Mouse (Mus musculus) hindbrain, embryonic 13.5 days (tissue): ENCODE measurements around the gene Mmachc. TPM values are rescaled to one million over a fixed set of nuclear protein-coding genes. Genes with fewer than 3 reads are reported as not detected.

ENCODE experiments used
- ATAC-seq: fragments of 200-750 bp; cut with Nextera tagmentation; 2 replicates; pipeline ENCODE4 v1.8.0; 2017; ENCODE audit warnings: moderate TSS enrichment; ENCODE audit not compliant: low FRiP score
- H3K27ac ChIP-seq: fragments of 300-500 bp; sonication (generic); 2 replicates; pipeline ENCODE4 v1.5.1; 2015; ENCODE audit warnings: inconsistent platforms, mild to moderate bottlenecking, moderate library complexity
- H3K27me3 ChIP-seq: fragments of 300-500 bp; sonication (generic); 2 replicates; pipeline ENCODE4 v1.6.1; 2015; ENCODE audit warnings: mild to moderate bottlenecking, inconsistent platforms
- H3K36me3 ChIP-seq: fragments of 300-500 bp; sonication (generic); 2 replicates; pipeline ENCODE4 v1.6.1; 2015; ENCODE audit warnings: mild to moderate bottlenecking, inconsistent platforms
- H3K4me1 ChIP-seq: fragments of 300-500 bp; sonication (generic); replicated peaks from 2 replicates; pipeline ENCODE4 v1.6.1; 2015; ENCODE audit warnings: inconsistent platforms
- H3K4me2 ChIP-seq: fragments of 300-500 bp; sonication (generic); 2 replicates; pipeline ENCODE4 v1.6.1; 2015; ENCODE audit warnings: inconsistent platforms, mild to moderate bottlenecking, moderate library complexity
- H3K4me3 ChIP-seq: fragments of 300-500 bp; sonication (generic); 2 replicates; pipeline ENCODE4 v1.5.1; 2015; ENCODE audit warnings: mild to moderate bottlenecking, inconsistent platforms
- H3K9ac ChIP-seq: fragments of 300-500 bp; sonication (generic); 2 replicates; pipeline ENCODE4 v1.6.1; 2015; ENCODE audit warnings: mild to moderate bottlenecking, inconsistent platforms
- H3K9me3 ChIP-seq: fragments of 300-500 bp; sonication (generic); 2 replicates; pipeline ENCODE4 v1.6.1; 2016; ENCODE audit warnings: inconsistent platforms
- WGBS: fragments of 180-500 bp; shearing (Covaris S2); methylation state at CpG from one replicate; pipeline ENCODE4 v1.1.7; 2015; 5-methylcytosine and 5-hydroxymethylcytosine counted together
- polyA plus RNA-seq: library from polyadenylated mRNA; unstranded; fragments of >200 nt; fragmentation: Nextera tagmentation; extraction: Ambion mirVana; gene quantifications from 2 replicates; pipeline ENCODE4 v1.2.1, GENCODE M21; 2015

Gene Mmachc
- polyA plus RNA-seq, result 24.3 and 29.7 TPM in 2 replicates

- Histone ChIP-seq H3K36me3 (no peaks in the 10 kb centered on the region), H3K27ac (peak within 1 kb of the TSS; percentile 67; the same call in 1 of the 2 replicates), H3K4me2 (peak within 1 kb of the TSS; percentile 67), H3K4me1 (peaks cover 19% of the 10 kb centered on the region), H3K9me3 (no peaks in the 10 kb centered on the region), H3K4me3 (peak within 1 kb of the TSS; percentile 65), H3K27me3 (no peaks in the 10 kb centered on the region), H3K9ac (peak within 1 kb of the TSS; percentile 69)
- under 1% methylated on average over 29 of the region's 29 CpGs for WGBS
- peak; percentile 99 for ATAC-seq
Measured at GRCm38 (mm10) chr4:116708201-116708764, at the start of gene Mmachc, which contains the start of gene Ccdc163. Gene Mmachc (minus strand): TSS chr4:116708406. Gene Ccdc163 (plus strand): TSS chr4:116708509.

- Histone ChIP-seq H3K4me3 (no peak overlapping the region), H3K27me3 (no peaks in the 10 kb centered on the region), H3K36me3 (no peaks in the 10 kb centered on the region), H3K4me1 (no peaks in the 10 kb centered on the region), H3K9ac (no peak overlapping the region), H3K9me3 (no peaks in the 10 kb centered on the region), H3K4me2 (no peak overlapping the region), H3K27ac (no peak overlapping the region)
- 90% methylated on average over 2 of the region's 2 CpGs for WGBS
- no peak for ATAC-seq
Measured at GRCm38 (mm10) chr4:116749750-116750149, 41.5 kb upstream of the Mmachc start.

DNA sequence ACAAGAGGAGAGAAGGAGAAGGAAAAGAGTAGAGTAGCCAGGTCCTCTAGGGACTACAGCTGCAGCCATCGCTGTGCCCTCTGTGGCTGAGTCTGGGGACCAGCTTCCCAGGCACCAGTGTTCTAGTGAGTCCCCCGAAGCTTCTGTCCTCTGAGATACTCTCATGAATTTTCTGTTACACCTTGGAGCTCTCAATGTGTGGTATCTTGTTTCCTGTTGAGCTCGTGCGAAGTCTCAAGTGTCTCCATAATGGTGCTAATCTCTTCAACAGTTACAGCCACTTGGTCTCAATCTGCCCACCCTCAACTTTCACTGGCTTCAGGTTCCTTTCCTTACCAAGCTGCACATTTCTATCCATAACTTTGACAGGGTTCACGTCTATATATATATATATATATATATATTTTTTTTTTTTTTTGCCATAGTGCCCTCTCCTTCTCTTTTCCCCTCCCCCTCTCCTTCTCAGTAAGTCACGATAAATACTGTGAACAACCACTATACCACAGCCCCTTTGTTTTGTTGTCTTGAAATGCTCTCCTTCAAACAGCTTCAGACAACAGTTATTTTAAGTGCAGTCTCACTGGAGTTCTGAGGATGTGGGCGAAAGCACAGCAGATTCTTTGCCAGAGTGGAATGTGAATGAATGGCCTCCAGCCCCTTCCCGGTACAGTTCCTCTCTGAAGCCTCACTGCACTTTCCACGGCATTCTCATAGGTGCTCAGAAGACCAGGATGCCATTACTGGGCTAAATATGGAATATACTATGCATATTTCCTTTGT, 31.0 kb upstream of the Mmachc start:
- H3K36me3 ChIP-seq, result no peaks in the 10 kb centered on the region
- H3K4me1 ChIP-seq, result no peaks in the 10 kb centered on the region
- H3K4me3 ChIP-seq, result no peak overlapping the region
- no peak overlapping the region for H3K27ac ChIP-seq
- ATAC-seq, result no peak
- no peaks in the 10 kb centered on the region for H3K27me3 ChIP-seq
- WGBS, result 86% methylated on average over 9 of the region's 9 CpGs
- no peak overlapping the region for H3K9ac ChIP-seq
- H3K4me2 ChIP-seq, result no peak overlapping the region
- H3K9me3 ChIP-seq, result no peaks in the 10 kb centered on the region

- no peak overlapping the region for H3K4me3 ChIP-seq
- no peak overlapping the region for H3K27ac ChIP-seq
- 87% methylated on average over 2 of the region's 2 CpGs for WGBS
- no peaks in the 10 kb centered on the region for H3K36me3 ChIP-seq
- no peaks in the 10 kb centered on the region for H3K4me1 ChIP-seq
- H3K9ac ChIP-seq, result no peak overlapping the region
- H3K27me3 ChIP-seq, result no peaks in the 10 kb centered on the region
- H3K9me3 ChIP-seq, result no peaks in the 10 kb centered on the region
- H3K4me2 ChIP-seq, result no peak overlapping the region
- ATAC-seq, result no peak
Measured at GRCm38 (mm10) chr4:116734996-116735395, 26.8 kb upstream of the Mmachc start.

GRCm38 (mm10) chr4:116732355-116732754, 24.1 kb upstream of the Mmachc start:
- H3K27ac ChIP-seq, result no peak overlapping the region
- ATAC-seq, result no peak
- no peak overlapping the region for H3K9ac ChIP-seq
- WGBS, result 86% methylated on average over 5 of the region's 5 CpGs
- H3K4me1 ChIP-seq, result no peaks in the 10 kb centered on the region
- H3K36me3 ChIP-seq, result no peaks in the 10 kb centered on the region
- H3K4me3 ChIP-seq, result no peak overlapping the region
- no peaks in the 10 kb centered on the region for H3K9me3 ChIP-seq
- no peaks in the 10 kb centered on the region for H3K27me3 ChIP-seq
- no peak overlapping the region for H3K4me2 ChIP-seq

GRCm38 (mm10) chr4:116731077-116731476, 22.9 kb upstream of the Mmachc start:
- Histone ChIP-seq H3K9ac (no peak overlapping the region), H3K27me3 (no peaks in the 10 kb centered on the region), H3K4me1 (no peaks in the 10 kb centered on the region), H3K9me3 (no peaks in the 10 kb centered on the region), H3K27ac (no peak overlapping the region), H3K36me3 (no peaks in the 10 kb centered on the region), H3K4me2 (no peak overlapping the region), H3K4me3 (no peak overlapping the region)
- 92% methylated on average over 9 of the region's 9 CpGs for WGBS
- ATAC-seq, result no peak

- Histone ChIP-seq H3K36me3 (no peaks in the 10 kb centered on the region), H3K27me3 (no peaks in the 10 kb centered on the region), H3K9me3 (no peaks in the 10 kb centered on the region), H3K4me1 (no peaks in the 10 kb centered on the region), H3K9ac (no peak overlapping the region), H3K4me2 (no peak overlapping the region), H3K27ac (no peak overlapping the region), H3K4me3 (no peak overlapping the region)
- 97% methylated on average over 3 of the region's 3 CpGs for WGBS
- ATAC-seq, result no peak
Measured at GRCm38 (mm10) chr4:116729532-116729931, 21.3 kb upstream of the Mmachc start.

DNA sequence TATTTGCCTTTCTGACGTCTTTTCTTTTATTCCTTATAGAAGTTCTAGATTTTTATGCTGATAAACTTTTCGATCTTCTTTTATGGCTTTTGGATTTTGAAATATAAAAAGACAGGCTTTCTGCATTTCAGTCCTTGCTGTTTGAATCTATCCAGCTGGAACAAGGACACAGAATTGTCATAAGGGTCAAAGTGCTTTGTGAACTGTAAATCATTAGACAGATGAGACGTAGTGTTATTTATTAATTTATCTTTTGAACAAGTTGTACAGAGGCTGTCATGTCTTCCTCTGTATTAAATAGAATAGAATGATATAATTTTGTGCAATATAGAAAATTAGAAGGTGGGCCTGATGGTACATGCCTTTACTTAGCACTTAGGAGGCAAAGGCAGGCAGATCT, 19.2 kb upstream of the Mmachc start:
- Histone ChIP-seq H3K36me3 (no peaks in the 10 kb centered on the region), H3K4me1 (no peaks in the 10 kb centered on the region), H3K27ac (no peak overlapping the region), H3K9ac (no peak overlapping the region), H3K4me3 (no peak overlapping the region), H3K9me3 (no peaks in the 10 kb centered on the region), H3K27me3 (no peaks in the 10 kb centered on the region), H3K4me2 (no peak overlapping the region)
- no peak for ATAC-seq
- 85% methylated on average over 3 of the region's 3 CpGs for WGBS

DNA sequence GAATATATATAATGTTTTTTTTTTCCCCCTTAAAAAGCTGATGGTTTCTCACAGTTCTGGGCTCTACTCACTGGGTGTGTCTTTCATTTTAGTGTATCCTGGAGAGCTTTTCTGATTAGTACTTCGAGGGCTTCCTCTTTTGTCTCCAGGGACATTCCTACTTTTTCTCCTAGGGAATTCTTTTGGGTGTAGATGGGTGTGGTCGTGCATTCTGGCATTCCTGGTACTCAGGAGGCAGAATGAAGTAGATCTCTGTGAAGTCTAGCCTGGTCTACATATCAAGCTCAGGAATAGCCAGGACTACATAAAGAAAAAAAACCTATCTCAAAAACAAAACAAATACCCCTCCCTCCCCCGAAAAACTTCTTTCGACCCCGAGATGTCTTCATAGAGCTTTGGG, 17.2 kb upstream of the Mmachc start:
- ATAC-seq, result no peak
- Histone ChIP-seq H3K36me3 (no peaks in the 10 kb centered on the region), H3K4me2 (no peak overlapping the region), H3K9ac (no peak overlapping the region), H3K4me1 (peaks cover 7% of the 10 kb centered on the region; the same call in 1 of the 2 replicates), H3K27ac (no peak overlapping the region), H3K27me3 (peaks cover 2% of the 10 kb centered on the region; the same call in 1 of the 2 replicates), H3K9me3 (no peaks in the 10 kb centered on the region), H3K4me3 (no peak overlapping the region)
- 87% methylated on average over 5 of the region's 5 CpGs for WGBS

GRCm38 (mm10) chr4:116722230-116722629, 14.0 kb upstream of the Mmachc start:
- Histone ChIP-seq H3K9ac (no peak overlapping the region), H3K4me3 (no peak overlapping the region), H3K36me3 (no peaks in the 10 kb centered on the region), H3K9me3 (no peaks in the 10 kb centered on the region), H3K27me3 (peaks cover 2% of the 10 kb centered on the region; the same call in 1 of the 2 replicates), H3K4me2 (no peak overlapping the region), H3K4me1 (peaks cover 13% of the 10 kb centered on the region), H3K27ac (no peak overlapping the region)
- 45% methylated on average over 7 of the region's 7 CpGs for WGBS
- ATAC-seq, result no peak

DNA sequence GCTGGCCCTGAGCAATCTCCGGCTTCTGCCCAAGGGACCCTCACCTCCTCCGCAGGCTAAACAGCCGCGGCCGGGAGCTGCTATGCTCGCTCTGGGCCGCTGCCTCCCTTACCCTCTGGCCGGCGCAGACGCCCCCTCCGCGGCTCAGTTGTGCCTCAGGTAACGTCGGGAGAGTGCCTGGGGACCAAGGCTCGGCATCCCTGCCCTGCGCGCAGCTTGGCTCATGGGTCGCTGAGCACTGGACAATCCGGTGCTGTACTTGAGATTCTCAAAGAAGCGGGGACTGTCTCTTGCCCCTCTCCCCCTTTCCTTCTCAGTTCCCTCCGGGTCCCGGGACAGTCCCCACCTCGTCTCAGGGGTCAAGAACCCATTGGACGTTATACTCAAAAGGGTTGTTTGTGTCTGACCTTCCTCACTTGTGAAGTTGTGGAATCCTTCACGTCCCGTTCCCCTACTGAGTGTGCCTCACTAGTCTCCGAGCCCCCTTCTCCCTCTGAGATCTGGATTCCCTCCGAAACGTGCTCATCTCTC, 13.0 kb upstream of the Mmachc start:
- H3K4me1 ChIP-seq, result peaks cover 13% of the 10 kb centered on the region
- peak overlapping the region; percentile 84 for H3K9ac ChIP-seq
- H3K36me3 ChIP-seq, result no peaks in the 10 kb centered on the region
- peak overlapping the region; percentile 84 for H3K4me3 ChIP-seq
- peak overlapping the region; percentile 92 for H3K4me2 ChIP-seq
- H3K9me3 ChIP-seq, result no peaks in the 10 kb centered on the region
- ATAC-seq, result no peak; the same call in 1 of the 2 replicates
- peaks cover 2% of the 10 kb centered on the region; the same call in 1 of the 2 replicates for H3K27me3 ChIP-seq
- peak overlapping the region; percentile 70 for H3K27ac ChIP-seq
- WGBS, result under 1% methylated on average over 28 of the region's 29 CpGs

GRCm38 (mm10) chr4:116720343-116721097, 12.3 kb upstream of the Mmachc start, which contains the start of gene Tesk2:
Gene Tesk2 (plus strand): TSS chr4:116720948.
- under 1% methylated on average over 34 of the region's 34 CpGs for WGBS
- Histone ChIP-seq H3K4me1 (peaks cover 13% of the 10 kb centered on the region), H3K27ac (peak within 1 kb of the TSS; percentile 70), H3K36me3 (no peaks in the 10 kb centered on the region), H3K9me3 (no peaks in the 10 kb centered on the region), H3K27me3 (peaks cover 2% of the 10 kb centered on the region; the same call in 1 of the 2 replicates), H3K4me3 (peak within 1 kb of the TSS; percentile 84), H3K4me2 (peak within 1 kb of the TSS; percentile 92), H3K9ac (peak within 1 kb of the TSS; percentile 84)
- peak; percentile 99 for ATAC-seq
